Mouse (Mus musculus) heart, adult 11 months (tissue): ENCODE data around the gene Olfr1256.

Experiments
- DNase-seq: peaks from one replicate; pipeline ENCODE4 v3.0.0; 2022

The Olfr1256 gene

GRCm38 (mm10) chr2:89841455-89841854 is at the start of gene Olfr1256:
Olfr1256 (minus strand) TSS chr2:89841555.
- no peak for DNase-seq

GRCm38 (mm10) chr2:89878137-89878536 is 36.8 kb upstream of the Olfr1256 start, which contains the start of gene Olfr1257:
Olfr1257 (plus strand) TSS chr2:89878437.
- DNase-seq = no peak

GRCm38 (mm10) chr2:89849230-89849629 is 7.9 kb upstream of the Olfr1256 start:
- DNase-seq = no peak

- DNase-seq = no peak
Measured at GRCm38 (mm10) chr2:89848105-89848504, 6.8 kb upstream of the Olfr1256 start, which contains the start of gene Olfr48. Olfr48 (minus strand) TSS chr2:89848205.

- no peak for DNase-seq
Measured at GRCm38 (mm10) chr2:89820216-89820615, 21.1 kb downstream of the Olfr1256 start.

GRCm38 (mm10) chr2:89811751-89812150 is 29.6 kb downstream of the Olfr1256 start, which contains the start of gene Olfr1255:
Olfr1255 (plus strand) TSS chr2:89812051.
- no peak for DNase-seq

- no peak for DNase-seq
Measured at GRCm38 (mm10) chr2:89810751-89811150, 30.6 kb downstream of the Olfr1256 start.

- DNase-seq = no peak
Measured at GRCm38 (mm10) chr2:89799583-89799982, 41.8 kb downstream of the Olfr1256 start.

GRCm38 (mm10) chr2:89793519-89793918 is 47.8 kb downstream of the Olfr1256 start, which contains the start of gene Olfr1254:
Olfr1254 (minus strand) TSS chr2:89793619.
- DNase-seq = no peak
